Mouse (Mus musculus): Measurements from ENCODE around the gene Micu1. TPM values are rescaled to one million over a fixed set of nuclear protein-coding genes. Genes with fewer than 3 reads are reported as not detected.

Micu1 gene
- polyA plus RNA-seq, 1 experiment from 2014 or later = 56.2 TPM

GRCm38 (mm10) chr10:59896211-59896610 lies 193.9 kb downstream of the Micu1 start:
- ATAC-seq (ENCODE audit: low FRiP score, low TSS enrichment) = no peak

GRCm38 (mm10) chr10:59896911-59897331 lies 194.6 kb downstream of the Micu1 start:
- WGBS = 70% methylated on average over 3 of the region's 3 CpGs
- no peaks in the 10 kb centered on the region for H3K27me3 ChIP-seq (ENCODE audit: control insufficient read depth, insufficient read depth, low read length)
- H3K4me1 ChIP-seq (replicated peaks; ENCODE audit: control insufficient read depth, insufficient read depth) = peaks cover 12% of the 10 kb centered on the region; the same call in 1 of the 2 replicates
- no peak overlapping the region for H3K9ac ChIP-seq (ENCODE audit: low read length)
- no peaks in the 10 kb centered on the region for H3K9me3 ChIP-seq (ENCODE audit: control insufficient read depth, low read length)
- no peak overlapping the region for H3K27ac ChIP-seq (replicated peaks)
- H3K36me3 ChIP-seq (ENCODE audit: control insufficient read depth, insufficient read depth, low read length) = peaks cover 21% of the 10 kb centered on the region
- no peak for DNase-seq (ENCODE audit: low spot score)
- H3K4me3 ChIP-seq (ENCODE audit: low read depth, low read length) = no peak overlapping the region
- H3K4me2 ChIP-seq (replicated peaks; ENCODE audit: low read depth) = no peak overlapping the region
- no peak for TF ChIP-seq CTCF (IDR thresholded peaks at IDR 0.05; ENCODE audit: low read depth)
- no peak for TF ChIP-seq EP300 (optimal IDR thresholded peaks at IDR 0.05)
- no peak for ATAC-seq (ENCODE audit: low FRiP score, low TSS enrichment)

More at GRCm38 (mm10) chr10:59896211-59896610, 193.9 kb downstream of the Micu1 start:
- Histone ChIP-seq H3K27me3 (ENCODE audit: control insufficient read depth, insufficient read depth, low read length) (no peaks in the 10 kb centered on the region), H3K4me1 (replicated peaks; ENCODE audit: control insufficient read depth, insufficient read depth) (peaks cover 12% of the 10 kb centered on the region; the same call in 1 of the 2 replicates), H3K9ac (ENCODE audit: low read length) (no peak overlapping the region), H3K36me3 (ENCODE audit: control insufficient read depth, insufficient read depth, low read length) (peaks cover 21% of the 10 kb centered on the region), H3K9me3 (ENCODE audit: control insufficient read depth, low read length) (no peaks in the 10 kb centered on the region), H3K27ac (replicated peaks) (no peak overlapping the region), H3K4me2 (replicated peaks; ENCODE audit: low read depth) (no peak overlapping the region), H3K4me3 (ENCODE audit: low read depth, low read length) (no peak overlapping the region)
- WGBS = 94% methylated on average over 4 of the region's 4 CpGs
- DNase-seq (ENCODE audit: low spot score) = no peak
- TF ChIP-seq CTCF (IDR thresholded peaks at IDR 0.05; ENCODE audit: low read depth) (no peak), EP300 (optimal IDR thresholded peaks at IDR 0.05) (no peak)

- DNase-seq (ENCODE audit: low spot score) (no peak), ATAC-seq (ENCODE audit: low FRiP score, low TSS enrichment) (no peak)
- no peak overlapping the region for H3K4me2 ChIP-seq (replicated peaks; ENCODE audit: low read depth)
- H3K9me3 ChIP-seq (ENCODE audit: control insufficient read depth, low read length) = no peaks in the 10 kb centered on the region
- 54% methylated on average over 5 of the region's 5 CpGs for WGBS
- peaks cover 21% of the 10 kb centered on the region for H3K36me3 ChIP-seq (ENCODE audit: control insufficient read depth, insufficient read depth, low read length)
- H3K4me1 ChIP-seq (replicated peaks; ENCODE audit: control insufficient read depth, insufficient read depth) = peaks cover 13% of the 10 kb centered on the region; the same call in 1 of the 2 replicates
- no peak overlapping the region for H3K27ac ChIP-seq (replicated peaks)
- no peak overlapping the region for H3K9ac ChIP-seq (ENCODE audit: low read length)
- TF ChIP-seq CTCF (IDR thresholded peaks at IDR 0.05; ENCODE audit: low read depth) (no peak), EP300 (optimal IDR thresholded peaks at IDR 0.05) (no peak)
- H3K4me3 ChIP-seq (ENCODE audit: low read depth, low read length) = no peak overlapping the region
- no peaks in the 10 kb centered on the region for H3K27me3 ChIP-seq (ENCODE audit: control insufficient read depth, insufficient read depth, low read length)
Observed at GRCm38 (mm10) chr10:59897511-59897910, 195.2 kb downstream of the Micu1 start.

- Histone ChIP-seq H3K9ac (ENCODE audit: low read length) (no peak overlapping the region), H3K36me3 (ENCODE audit: control insufficient read depth, insufficient read depth, low read length) (peaks cover 21% of the 10 kb centered on the region), H3K27me3 (ENCODE audit: control insufficient read depth, insufficient read depth, low read length) (no peaks in the 10 kb centered on the region), H3K4me1 (replicated peaks; ENCODE audit: control insufficient read depth, insufficient read depth) (peaks cover 17% of the 10 kb centered on the region; the same call in 1 of the 2 replicates), H3K4me3 (ENCODE audit: low read depth, low read length) (no peak overlapping the region), H3K4me2 (replicated peaks; ENCODE audit: low read depth) (no peak overlapping the region), H3K9me3 (ENCODE audit: control insufficient read depth, low read length) (no peaks in the 10 kb centered on the region), H3K27ac (replicated peaks) (peak overlapping the region; percentile 45)
- DNase-seq (ENCODE audit: low spot score) = no peak
- TF ChIP-seq EP300 (optimal IDR thresholded peaks at IDR 0.05) (no peak), CTCF (IDR thresholded peaks at IDR 0.05; ENCODE audit: low read depth) (no peak)
- 75% methylated on average over 9 of the region's 9 CpGs for WGBS
- ATAC-seq (ENCODE audit: low FRiP score, low TSS enrichment) = no peak
Observed at GRCm38 (mm10) chr10:59898180-59898778, 196.0 kb downstream of the Micu1 start.

- no peak for ATAC-seq (ENCODE audit: low FRiP score, low TSS enrichment)
- no peak for DNase-seq (ENCODE audit: low spot score)
- H3K4me3 ChIP-seq (ENCODE audit: low read depth, low read length) = no peak overlapping the region
- peaks cover 19% of the 10 kb centered on the region for H3K36me3 ChIP-seq (ENCODE audit: control insufficient read depth, insufficient read depth, low read length)
- H3K9me3 ChIP-seq (ENCODE audit: control insufficient read depth, low read length) = no peaks in the 10 kb centered on the region
- no peaks in the 10 kb centered on the region for H3K27me3 ChIP-seq (ENCODE audit: control insufficient read depth, insufficient read depth, low read length)
- peak overlapping the region; percentile 61 for H3K9ac ChIP-seq (ENCODE audit: low read length)
- H3K4me2 ChIP-seq (replicated peaks; ENCODE audit: low read depth) = no peak overlapping the region
- TF ChIP-seq EP300 (optimal IDR thresholded peaks at IDR 0.05) = no peak
- no peak for TF ChIP-seq CTCF (IDR thresholded peaks at IDR 0.05; ENCODE audit: low read depth)
- 34% methylated on average over 2 of the region's 2 CpGs for WGBS
- peak overlapping the region; percentile 94 for H3K27ac ChIP-seq (replicated peaks)
- peaks cover 17% of the 10 kb centered on the region; the same call in 1 of the 2 replicates for H3K4me1 ChIP-seq (replicated peaks; ENCODE audit: control insufficient read depth, insufficient read depth)
Observed at GRCm38 (mm10) chr10:59898935-59899334, 196.7 kb downstream of the Micu1 start.

All from stomach, postnatal 0 days (tissue).